Mouse (Mus musculus) thymus, postnatal 4 days (tissue): ENCODE data around the gene Cnst.

Experiments used
- DNase-seq: peaks from one replicate; pipeline ENCODE4 v3.0.0; 2021

The Cnst gene

DNA sequence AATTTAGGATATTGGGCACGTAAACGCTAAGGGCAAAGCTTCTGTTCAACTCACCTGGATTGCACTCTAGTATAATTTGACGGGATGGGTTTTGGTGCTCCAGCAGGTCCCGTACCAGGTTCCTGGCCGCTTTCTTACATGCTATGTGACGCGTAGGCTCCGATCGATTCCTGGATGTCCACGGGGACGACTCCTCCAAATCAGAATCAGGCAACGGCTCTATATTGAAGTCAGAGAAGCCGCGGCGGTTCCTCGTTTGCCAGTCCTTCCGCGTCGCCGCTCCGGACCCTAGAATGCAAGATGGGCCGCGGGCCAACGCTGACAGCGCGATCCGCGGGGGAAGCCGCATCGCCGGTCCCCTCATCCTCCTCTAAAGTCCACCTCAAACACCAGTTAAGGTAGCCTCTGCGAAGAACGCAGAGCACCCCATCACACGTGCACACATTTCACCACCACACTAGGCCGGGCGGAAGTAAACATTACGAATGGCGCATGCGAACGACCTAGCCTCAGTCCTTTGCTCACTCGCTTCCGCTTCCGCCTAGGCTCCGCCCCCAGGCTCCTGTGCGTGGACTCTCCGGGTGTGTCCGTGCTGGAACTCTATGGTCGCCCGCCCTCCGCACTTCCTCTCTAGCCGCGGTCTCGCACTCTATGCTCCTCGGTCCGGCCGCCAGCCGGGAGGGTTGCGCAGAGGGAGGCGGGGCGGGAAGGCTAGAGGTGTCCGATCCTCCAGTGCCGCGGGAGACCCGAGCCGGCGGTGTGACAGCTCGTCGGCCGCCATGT is at the start of gene Cnst, which contains the start of gene Tfb2m:
Cnst (plus strand) TSS at position 603 of the 783 bp plus-strand sequence.
Tfb2m (minus strand) TSS at position 500 of the 783 bp plus-strand sequence.
- peak; percentile 97 for DNase-seq

DNA sequence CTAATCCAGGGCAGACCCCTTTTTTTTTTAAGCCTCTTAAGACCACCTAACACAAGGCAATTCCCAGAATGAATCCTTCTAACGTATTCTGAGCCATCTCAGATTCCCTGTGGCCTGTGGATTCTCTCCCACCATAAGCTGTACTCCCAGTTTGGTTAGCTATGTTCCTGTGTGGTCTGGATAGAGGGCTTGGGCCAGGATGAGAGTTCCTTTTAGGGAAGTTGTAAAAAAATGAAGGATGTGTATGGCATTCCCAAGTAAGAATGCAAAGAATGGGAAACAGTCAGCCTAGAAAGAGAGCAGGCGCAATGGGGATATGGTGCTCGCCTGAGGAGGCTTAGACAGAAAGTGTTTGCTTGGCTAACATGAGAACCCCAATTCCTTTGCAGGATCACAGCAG is 46.9 kb upstream of the Cnst start:
- DNase-seq: no peak

DNA sequence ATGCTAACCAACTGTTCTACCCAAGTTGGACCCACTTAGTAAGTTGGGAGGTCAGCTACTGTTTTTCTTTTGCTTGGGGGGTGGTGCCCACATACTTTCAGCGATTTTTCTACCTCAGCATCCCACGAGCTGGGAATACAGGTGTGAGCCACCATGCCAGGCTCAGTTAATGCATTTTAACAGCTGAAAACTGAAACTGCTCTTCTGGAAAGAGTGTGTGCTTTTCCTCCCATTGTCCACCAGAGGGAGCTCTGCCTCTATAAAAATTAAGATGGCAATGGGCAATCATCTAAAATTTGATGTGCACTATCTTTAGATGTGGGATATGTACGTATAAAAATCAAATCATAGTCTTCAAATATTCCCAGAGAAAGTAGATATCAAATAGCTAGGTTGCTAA is 43.6 kb upstream of the Cnst start:
- no peak for DNase-seq

DNA sequence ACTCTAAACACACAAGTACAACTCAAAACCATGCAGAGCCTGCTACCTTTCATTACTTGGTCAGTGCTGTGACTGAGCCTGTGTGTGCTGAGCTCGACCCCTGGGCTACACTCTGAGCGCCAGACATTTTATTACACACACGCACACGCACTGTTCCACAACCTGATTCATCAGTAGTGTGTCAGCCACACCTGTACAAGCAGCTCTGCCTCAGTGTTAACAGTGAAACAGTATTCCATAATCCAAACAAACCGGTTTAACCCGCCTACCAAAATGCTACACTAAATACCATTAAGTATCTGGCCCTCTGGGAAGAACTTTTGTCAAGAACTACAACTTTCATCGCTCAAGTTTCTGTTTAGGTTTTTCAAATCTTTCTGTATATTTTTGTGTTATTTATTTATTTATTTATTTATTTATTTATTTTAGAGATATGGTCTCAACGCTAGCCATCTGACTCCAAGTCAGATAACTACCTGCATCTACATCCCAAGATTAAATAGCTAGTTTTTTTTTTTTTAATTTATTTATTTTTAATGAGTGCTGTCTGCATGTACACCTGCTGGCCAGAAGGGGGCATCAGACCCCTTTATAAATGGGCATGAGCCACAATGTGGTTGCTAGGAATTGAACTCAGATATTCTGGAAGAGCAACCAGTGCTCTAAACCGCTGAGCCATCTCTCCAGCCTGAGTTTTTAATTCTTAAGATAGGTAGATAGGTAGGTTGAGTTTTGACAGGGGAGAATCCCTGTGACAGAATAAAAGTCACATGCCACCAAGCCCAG is 39.4 kb upstream of the Cnst start:
- DNase-seq: peak; percentile 62

DNA sequence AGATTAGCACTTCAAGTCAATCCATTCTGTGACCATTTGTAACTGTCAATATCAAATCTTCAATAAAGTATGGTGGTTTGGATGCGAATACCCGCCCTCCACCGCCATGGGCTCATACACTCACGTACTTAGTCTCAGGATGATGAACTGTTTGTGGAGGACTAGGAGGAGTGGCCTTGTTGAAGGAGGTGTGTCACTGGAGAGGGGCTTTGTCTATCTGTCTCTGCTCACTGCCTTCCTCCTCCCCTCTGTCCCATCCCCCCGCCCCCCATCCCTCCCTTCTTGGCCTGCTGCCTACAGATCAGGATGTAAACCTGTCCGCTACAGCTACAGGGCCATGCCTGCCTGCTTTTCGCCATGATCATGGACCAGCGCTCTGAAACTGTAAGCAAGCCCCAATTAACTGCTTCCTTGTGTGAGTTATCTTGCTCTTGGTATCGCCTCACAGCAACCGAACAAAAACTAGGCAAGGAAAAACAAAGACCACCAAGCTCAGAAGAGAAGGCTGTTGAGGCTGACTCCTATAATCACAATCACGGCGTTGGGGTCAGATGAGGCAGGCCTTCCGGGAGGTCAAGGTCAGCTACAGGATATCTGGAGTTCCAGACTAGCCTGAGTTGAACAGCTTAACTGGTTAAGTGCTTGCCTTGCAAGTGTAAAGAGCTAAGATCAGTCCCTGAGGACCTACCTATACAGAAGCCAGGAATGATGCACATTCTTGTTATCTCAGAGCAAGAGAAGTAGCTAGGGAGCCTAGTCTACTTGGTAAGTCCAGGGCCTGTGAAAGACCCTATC is 35.4 kb upstream of the Cnst start:
- DNase-seq: no peak

DNA sequence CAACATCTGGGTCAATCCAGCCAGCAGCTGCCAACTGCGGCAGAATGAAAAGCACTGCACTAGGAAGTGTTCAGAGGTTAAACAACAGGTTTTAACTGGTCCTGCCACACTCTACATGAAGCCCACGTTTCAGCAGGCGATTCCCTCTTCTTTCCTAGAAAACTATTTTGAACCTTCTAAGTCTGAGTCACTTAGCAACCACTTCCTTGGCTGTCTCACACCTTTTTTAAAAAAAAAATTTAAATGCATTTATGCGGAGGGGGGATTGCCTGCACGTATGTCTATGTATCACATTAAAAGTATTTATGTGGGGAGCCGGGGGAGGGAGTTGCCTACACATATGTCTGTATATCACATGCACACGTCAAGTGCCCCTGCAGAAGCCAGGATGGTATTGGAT is 34.3 kb upstream of the Cnst start:
- DNase-seq: peak; percentile 34

DNA sequence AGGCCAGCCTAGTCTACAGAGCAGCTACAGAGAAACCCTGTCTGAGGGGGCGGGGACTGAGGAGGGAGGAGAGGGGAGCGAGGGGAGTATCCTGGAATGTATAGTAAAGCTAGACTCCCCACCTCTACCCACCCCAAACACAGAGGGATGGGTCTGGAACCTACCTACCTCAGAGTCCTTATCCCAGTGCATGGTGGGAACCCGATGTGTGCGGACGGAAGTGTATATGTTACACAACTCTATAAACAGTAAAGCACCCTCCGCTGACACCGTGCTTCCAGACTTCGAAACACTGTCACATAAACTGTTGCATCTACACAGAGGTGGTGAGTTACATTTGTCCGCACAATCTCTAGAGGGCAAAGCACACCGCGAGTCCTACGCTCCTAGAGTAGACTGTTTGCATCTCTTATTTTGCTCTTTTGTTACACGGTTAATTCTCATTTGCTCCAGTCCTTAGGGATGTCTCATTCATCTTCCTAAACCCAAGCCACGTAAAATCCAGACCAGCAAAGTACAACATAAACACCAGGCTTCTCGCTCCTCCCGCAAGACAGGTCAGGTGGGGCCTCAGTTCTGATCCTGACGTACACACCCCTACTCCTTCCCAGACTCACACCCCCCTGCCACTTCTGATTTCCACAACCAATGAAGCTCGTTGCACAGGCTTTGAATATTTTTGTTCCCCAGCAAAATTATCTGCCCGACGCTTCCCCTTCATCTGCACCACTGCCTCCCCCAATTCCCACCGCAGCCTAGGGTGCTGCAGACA is 29.0 kb upstream of the Cnst start:
- DNase-seq: peak; percentile 57

DNA sequence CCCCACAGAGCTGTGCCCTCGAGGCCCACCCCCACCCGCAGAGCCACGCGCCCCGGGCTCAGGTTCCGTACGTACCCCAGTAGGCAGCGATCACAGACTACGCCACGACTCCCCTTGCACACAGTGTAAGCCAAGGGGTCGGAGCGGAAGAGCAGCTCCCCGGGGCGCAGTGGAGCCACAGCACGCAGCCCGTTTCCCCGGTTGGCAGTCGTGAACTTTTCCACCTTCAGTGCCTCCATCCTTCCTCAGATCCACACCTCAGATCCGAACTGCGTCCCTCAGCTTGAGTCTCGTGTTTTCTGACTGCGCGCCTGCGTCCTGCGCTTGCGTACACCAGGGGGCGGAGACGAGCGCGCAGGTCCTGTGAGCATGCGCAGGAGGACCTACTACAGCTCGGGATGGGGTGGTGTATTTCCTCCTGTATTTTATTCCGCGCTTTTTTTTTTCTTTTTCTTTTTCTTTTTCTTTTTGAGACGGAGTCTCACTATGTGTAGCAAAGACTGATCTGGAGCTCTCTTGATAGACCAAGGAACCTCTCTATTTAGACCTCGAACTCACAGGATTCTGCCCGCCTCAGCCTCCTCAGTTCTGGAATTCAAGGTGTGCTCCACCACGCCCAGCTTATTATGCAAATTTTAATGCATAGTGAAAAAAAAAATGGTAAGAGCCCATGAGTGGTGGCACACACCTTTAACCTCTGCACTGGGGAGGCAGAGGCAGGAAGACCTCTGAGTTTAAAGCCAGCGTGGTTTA is 28.3 kb upstream of the Cnst start, which contains the start of gene Smyd3:
Smyd3 (minus strand) TSS at position 329 of the 753 bp plus-strand sequence.
- peak; percentile 90 for DNase-seq

DNA sequence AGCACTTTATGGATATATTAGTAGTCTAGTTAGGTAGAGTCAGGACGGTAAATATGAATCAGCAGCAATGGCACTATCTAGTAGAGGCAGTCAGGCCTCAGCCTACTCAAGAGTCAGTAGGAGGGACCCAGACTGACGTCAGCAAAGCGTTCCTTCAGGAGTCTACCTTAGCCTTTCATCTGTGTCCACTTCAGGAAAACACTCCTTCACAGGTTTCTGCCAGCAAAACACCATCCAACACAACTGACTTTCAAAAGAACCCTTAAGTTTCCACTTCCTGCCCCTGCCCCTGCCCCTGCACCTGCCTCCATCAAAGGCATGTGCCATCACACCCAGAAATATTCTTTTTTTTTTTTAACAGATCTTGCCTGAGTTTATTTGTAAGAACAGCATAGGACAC is 26.3 kb upstream of the Cnst start:
- DNase-seq: peak; percentile 45

DNA sequence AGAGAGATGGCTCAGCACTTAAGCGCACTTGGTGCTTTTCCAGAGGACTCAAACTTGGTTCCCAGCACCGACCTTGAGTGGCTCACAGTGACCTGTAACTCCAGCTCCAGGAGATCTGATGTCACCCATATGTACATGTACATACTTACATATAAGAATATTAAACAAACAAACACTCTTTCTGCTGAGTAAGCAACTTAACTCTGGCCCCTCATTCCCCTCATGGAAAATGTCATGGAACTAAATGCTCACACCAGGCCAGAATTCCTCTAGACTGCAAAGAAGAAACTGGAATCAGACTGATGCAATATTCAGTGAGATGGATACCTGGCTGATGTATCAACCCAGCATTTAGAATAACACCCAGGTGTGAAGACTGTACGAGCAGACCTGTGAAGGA is 7.1 kb upstream of the Cnst start:
- DNase-seq: no peak

DNA sequence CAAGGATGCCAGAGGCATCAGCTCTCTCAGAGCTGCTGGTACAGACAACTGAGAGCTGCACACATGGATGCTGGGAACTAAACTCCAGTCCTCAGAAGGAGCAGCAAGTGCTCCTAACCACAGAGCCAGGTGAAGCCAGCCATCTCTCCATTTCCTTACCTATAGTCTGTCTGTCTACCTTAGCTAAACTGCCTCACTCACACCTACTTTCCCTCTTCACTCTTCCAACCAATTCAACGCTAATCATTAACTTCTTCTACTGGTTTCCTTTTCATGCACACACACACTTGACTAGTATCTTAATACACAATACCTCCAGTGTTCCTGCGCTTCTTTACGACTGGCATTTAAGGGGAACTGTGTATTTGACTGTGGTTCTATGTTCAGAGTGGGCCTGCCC is 6.3 kb upstream of the Cnst start:
- no peak for DNase-seq

DNA sequence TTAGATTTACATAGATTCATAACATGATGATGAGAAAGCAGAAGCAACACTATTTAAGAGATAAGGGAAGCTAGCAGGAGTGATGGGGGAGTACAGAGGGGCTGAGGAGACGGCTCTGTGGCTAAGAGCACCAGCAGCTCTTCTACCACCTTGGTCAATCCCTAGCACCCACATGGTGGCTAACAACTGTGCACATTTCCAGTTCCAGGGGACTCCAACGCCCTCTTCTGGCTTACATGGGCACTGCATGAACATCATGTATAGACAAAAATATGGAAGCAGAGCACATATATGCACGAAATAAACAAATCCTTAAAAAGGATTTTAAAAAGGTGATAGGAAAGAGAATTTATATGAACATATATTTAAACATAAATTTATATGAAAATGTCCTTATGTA is 4.7 kb upstream of the Cnst start:
- peak; percentile 52 for DNase-seq

DNA sequence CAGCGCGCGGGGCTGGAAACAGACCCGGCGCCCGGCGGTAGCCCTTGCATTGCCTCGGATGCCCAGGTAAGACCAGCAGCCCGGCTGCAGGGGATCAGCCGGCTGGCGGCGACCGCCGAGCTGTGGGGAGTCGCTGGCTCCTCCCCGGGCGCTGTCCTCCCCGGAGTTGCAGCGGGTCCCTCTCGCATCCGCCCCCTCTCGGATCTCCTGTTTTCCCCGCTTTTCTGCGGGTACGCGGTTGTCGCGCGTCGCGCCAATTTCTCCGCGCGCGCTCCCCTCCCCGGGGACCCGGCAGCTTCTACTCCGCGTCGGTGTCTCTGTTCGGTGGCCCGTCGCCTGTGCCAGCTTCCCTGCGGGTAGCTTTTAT is 364 bp downstream of the Cnst start:
- DNase-seq: peak; percentile 83

DNA sequence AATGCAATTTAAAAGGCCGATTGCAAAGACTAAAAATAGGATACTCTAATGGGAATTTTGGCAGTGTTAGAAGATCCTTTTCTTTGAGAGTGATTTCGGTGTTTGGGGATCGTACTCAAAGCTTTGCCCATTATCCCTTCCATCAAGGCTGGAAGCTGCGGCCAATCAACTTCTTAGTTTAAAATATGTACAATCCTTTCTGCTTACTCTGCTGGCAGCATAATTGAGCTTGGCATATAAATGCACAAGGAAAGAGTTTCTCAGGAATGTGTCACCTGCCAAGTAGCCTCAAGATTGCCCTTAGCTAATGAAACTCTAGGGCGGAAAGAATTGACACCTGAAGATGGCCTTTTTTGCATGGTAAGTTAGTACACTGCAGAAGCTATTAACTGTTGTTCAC is 1.0 kb downstream of the Cnst start:
- no peak for DNase-seq

DNA sequence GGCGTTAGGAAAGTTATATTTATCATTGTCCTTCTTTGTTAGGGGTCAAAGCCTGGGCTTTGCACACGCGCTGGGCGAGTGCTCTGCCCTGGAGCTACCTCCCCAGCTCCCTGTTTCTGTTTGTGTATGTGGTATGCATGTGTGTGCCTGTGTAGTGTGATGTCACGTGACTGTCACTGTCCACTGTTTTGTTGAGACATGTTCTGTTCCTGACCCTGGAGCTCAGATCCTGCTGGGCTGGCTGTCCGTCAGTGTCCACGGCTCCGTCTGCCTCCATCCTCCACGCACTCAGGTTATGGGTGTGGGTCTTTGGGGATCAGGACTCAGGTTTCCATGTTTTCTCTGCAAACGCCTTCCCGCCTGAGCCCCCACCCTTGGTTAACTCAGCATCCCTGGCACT is 2.0 kb downstream of the Cnst start:
- DNase-seq: peak; percentile 23

DNA sequence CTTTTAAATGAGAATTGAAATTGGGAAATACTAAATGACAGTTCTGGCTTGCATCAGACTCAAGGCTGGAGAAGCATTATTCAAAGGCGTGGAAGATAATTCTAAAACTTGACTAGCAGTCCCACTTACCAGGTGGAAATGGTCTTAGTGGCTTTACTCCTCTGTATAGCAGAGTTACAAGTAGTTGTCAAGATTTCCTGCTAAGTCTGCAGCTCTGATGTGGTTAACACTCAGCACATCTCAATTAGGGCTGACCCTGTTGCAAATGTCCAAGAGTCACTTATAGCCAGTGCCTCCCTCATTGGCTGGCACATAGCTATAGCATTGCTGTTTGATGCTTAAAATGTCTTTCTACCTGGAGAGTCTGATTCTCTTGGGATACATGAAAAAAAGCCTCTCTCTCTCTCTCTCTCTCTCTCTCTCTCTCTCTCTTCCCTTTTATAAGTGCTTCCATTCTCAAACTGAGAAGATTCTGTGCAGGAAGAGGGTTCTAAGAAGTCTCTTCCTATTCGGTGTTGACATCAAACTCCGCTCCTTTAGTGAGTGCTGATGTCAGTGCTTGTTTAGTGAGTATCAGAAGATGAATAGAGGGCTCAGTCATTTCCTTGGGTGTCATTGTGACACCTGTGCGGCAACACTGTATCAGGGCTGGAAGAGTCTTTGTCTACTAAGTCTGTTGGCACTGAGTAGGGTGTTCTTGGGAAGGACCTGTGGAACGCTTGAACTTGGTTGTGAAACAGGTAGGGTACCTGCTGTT is 3.0 kb downstream of the Cnst start:
- DNase-seq: peak; percentile 38

DNA sequence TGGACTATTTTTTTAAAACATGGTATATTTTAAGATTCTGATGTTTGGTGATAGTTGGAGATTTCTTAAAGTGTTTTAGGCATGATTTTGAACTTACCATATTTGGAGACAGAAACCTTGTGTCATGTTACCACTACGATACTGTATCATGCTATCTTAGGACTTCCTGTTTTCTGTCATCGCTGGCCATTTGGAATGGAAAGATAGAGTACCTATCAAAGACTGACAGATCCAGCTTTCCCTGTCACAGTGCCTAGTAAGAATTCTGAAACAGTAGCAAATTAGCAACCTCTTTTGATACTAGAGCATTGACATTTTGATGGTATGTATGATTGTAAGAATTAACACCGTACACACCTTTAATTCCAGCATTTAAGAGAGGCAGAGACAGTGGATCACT is 5.2 kb downstream of the Cnst start:
- no peak for DNase-seq

DNA sequence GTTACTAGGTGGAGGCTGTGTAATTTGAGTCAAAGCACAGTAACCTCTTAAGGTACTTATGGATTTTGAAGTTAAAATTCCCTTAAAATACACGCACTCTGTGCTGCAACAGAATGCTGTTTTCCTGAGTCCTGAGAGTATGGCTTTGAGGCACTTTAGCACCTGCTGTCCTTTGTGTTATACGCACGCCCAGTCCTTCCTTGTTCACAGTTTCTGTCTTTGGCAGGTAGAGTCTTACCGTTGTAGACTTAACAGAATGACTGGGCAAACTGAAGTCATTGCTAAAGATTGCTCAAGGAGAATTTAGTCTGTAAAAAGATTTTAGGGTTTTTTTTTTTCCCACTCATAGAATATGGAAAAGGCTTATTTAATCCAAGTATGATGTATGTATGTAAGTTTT is 5.8 kb downstream of the Cnst start:
- DNase-seq: no peak

DNA sequence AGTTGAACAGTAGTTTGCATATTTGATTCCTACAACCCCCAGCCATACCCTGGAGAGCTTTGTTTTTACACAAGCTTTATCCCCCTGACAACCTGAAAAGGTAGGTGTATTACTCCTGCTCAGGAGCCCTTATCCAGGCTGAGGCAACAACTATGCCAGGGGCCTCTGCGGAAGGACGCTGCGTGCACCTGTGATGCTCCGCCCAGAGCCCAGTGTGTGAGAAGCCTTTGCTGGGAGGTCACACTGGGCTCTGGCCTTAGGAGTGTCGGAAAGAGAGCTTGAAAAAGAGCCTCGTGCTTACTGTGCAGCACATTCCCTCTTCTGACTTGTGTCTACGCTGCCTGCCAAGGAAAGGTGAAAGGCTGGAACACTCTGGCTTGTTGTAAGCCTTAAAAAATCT is 6.6 kb downstream of the Cnst start:
- DNase-seq: no peak

DNA sequence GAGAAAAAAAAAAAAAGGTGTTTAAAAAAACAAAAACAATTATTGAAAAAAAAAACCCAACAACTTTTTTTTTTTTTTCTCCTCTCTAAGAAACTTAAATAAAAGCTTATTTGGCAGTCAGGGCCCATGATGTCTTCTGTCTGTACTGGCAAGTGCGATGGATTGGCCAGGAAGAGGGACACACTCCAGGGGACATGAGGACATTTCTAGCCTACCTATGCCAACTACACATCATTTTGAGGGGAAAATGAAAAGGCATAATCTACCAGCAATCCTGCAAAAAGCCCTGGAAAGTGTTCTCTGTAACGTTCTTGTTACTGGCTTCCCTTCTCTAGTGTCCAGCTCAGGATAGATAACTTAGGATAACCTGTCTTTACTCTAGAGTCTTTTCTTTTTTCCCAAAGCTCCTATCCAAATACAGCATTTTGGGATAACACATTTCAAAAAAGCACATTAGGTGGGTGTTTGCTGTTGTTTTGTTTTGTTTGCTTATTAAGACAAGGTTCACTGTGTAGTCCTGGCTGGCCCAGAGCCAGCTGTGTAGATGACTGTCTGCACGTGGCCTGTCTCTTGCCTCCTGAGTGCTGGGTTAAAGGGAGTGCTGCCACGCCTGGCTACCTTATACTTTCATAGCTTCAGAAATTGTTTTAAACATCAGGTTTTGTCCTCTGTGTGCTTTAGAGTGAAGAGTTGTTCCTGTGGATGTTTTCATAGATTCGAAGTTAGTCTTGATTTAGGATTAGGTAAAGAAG is 7.2 kb downstream of the Cnst start:
- DNase-seq: no peak
